Mouse (Mus musculus): ENCODE data around the gene Met. TPM values are rescaled to one million over a fixed set of nuclear protein-coding genes. Genes with fewer than 3 reads are reported as not detected.

Gene Met
- polyA plus RNA-seq, 1 experiment from 2014 or later = 4.9 TPM

GRCm38 (mm10) chr6:17555719-17556118, 92.1 kb downstream of the Met start:
- H3K27me3 ChIP-seq = 0 out of 2 replicates have a peak, but pooled peaks cover under 1% of the 10 kb centered on the region
- H3K9ac ChIP-seq = no peak overlapping the region
- ATAC-seq (ENCODE audit: insufficient number of reproducible peaks, insufficient read depth, low FRiP score, low TSS enrichment) = no peak
- H3K4me2 ChIP-seq (replicated peaks) = no peak overlapping the region
- no peak overlapping the region for H3K4me3 ChIP-seq
- no peaks in the 10 kb centered on the region for H3K9me3 ChIP-seq
- no peaks in the 10 kb centered on the region for H3K4me1 ChIP-seq
- no peak overlapping the region for H3K27ac ChIP-seq
- H3K36me3 ChIP-seq = no peaks in the 10 kb centered on the region
- WGBS = 82% methylated on average over 7 of the region's 7 CpGs

- no peak overlapping the region for H3K4me2 ChIP-seq (replicated peaks)
- no peak for ATAC-seq (ENCODE audit: insufficient number of reproducible peaks, insufficient read depth, low FRiP score, low TSS enrichment)
- H3K27me3 ChIP-seq = 0 out of 2 replicates have a peak, but pooled peaks cover 3% of the 10 kb centered on the region
- WGBS = 73% methylated on average over 4 of the region's 4 CpGs
- H3K4me1 ChIP-seq = peaks cover 7% of the 10 kb centered on the region; the same call in 1 of the 2 replicates
- H3K27ac ChIP-seq = no peak overlapping the region
- no peaks in the 10 kb centered on the region for H3K36me3 ChIP-seq
- H3K4me3 ChIP-seq = no peak overlapping the region
- H3K9me3 ChIP-seq = no peaks in the 10 kb centered on the region
- H3K9ac ChIP-seq = no peak overlapping the region
Observed at GRCm38 (mm10) chr6:17559657-17560056, 96.1 kb downstream of the Met start.

- Histone ChIP-seq H3K9me3 (no peaks in the 10 kb centered on the region), H3K27ac (no peak overlapping the region), H3K4me3 (no peak overlapping the region), H3K4me1 (peaks cover 7% of the 10 kb centered on the region; the same call in 1 of the 2 replicates), H3K9ac (no peak overlapping the region), H3K36me3 (no peaks in the 10 kb centered on the region), H3K4me2 (replicated peaks) (no peak overlapping the region), H3K27me3 (0 out of 2 replicates have a peak, but pooled peaks cover 3% of the 10 kb centered on the region)
- ATAC-seq (ENCODE audit: insufficient number of reproducible peaks, insufficient read depth, low FRiP score, low TSS enrichment) = no peak
- 43% methylated on average over 2 of the region's 2 CpGs for WGBS
Observed at GRCm38 (mm10) chr6:17561347-17561746, 97.7 kb downstream of the Met start.

GRCm38 (mm10) chr6:17561886-17562285, 98.3 kb downstream of the Met start:
- Histone ChIP-seq H3K9me3 (no peaks in the 10 kb centered on the region), H3K27me3 (0 out of 2 replicates have a peak, but pooled peaks cover 3% of the 10 kb centered on the region), H3K4me3 (no peak overlapping the region), H3K9ac (no peak overlapping the region), H3K36me3 (no peaks in the 10 kb centered on the region), H3K27ac (no peak overlapping the region), H3K4me2 (replicated peaks) (no peak overlapping the region), H3K4me1 (peaks cover 7% of the 10 kb centered on the region; the same call in 1 of the 2 replicates)
- 61% methylated on average over 3 of the region's 3 CpGs for WGBS
- ATAC-seq (ENCODE audit: insufficient number of reproducible peaks, insufficient read depth, low FRiP score, low TSS enrichment) = no peak

GRCm38 (mm10) chr6:17562472-17563088, 99.0 kb downstream of the Met start:
- Histone ChIP-seq H3K27me3 (0 out of 2 replicates have a peak, but pooled peaks cover 3% of the 10 kb centered on the region), H3K9me3 (no peaks in the 10 kb centered on the region), H3K4me3 (no peak overlapping the region), H3K4me2 (replicated peaks) (peak overlapping the region; percentile 21), H3K4me1 (peaks cover 7% of the 10 kb centered on the region; the same call in 1 of the 2 replicates), H3K36me3 (no peaks in the 10 kb centered on the region), H3K9ac (no peak overlapping the region), H3K27ac (no peak overlapping the region)
- 14% methylated on average over 10 of the region's 10 CpGs for WGBS
- no peak for ATAC-seq (ENCODE audit: insufficient number of reproducible peaks, insufficient read depth, low FRiP score, low TSS enrichment)

- Histone ChIP-seq H3K4me2 (replicated peaks) (no peak overlapping the region), H3K4me3 (no peak overlapping the region), H3K27me3 (no peaks in the 10 kb centered on the region), H3K9ac (no peak overlapping the region), H3K9me3 (no peaks in the 10 kb centered on the region), H3K27ac (no peak overlapping the region), H3K36me3 (no peaks in the 10 kb centered on the region), H3K4me1 (no peaks in the 10 kb centered on the region)
- whole genome bisulfite sequencing = 88% methylated on average over 11 of the region's 11 CpGs
- ATAC-seq (ENCODE audit: insufficient number of reproducible peaks, insufficient read depth, low FRiP score, low TSS enrichment) = no peak
Observed at GRCm38 (mm10) chr6:17568702-17569352, 105.2 kb downstream of the Met start.

GRCm38 (mm10) chr6:17573227-17573626, 109.6 kb downstream of the Met start:
- H3K36me3 ChIP-seq = no peaks in the 10 kb centered on the region
- 69% methylated on average over 5 of the region's 5 CpGs for WGBS
- ATAC-seq (ENCODE audit: insufficient number of reproducible peaks, insufficient read depth, low FRiP score, low TSS enrichment) = no peak

GRCm38 (mm10) chr6:17573732-17574131, 110.1 kb downstream of the Met start:
- Histone ChIP-seq H3K4me2 (replicated peaks) (no peak overlapping the region), H3K27me3 (no peaks in the 10 kb centered on the region), H3K27ac (no peak overlapping the region), H3K4me1 (no peaks in the 10 kb centered on the region), H3K36me3 (no peaks in the 10 kb centered on the region), H3K9ac (no peak overlapping the region), H3K9me3 (0 out of 2 replicates have a peak, but pooled peaks cover 7% of the 10 kb centered on the region), H3K4me3 (no peak overlapping the region)
- ATAC-seq (ENCODE audit: insufficient number of reproducible peaks, insufficient read depth, low FRiP score, low TSS enrichment) = no peak
- 76% methylated on average over 2 of the region's 2 CpGs for WGBS

More at GRCm38 (mm10) chr6:17573227-17573626, 109.6 kb downstream of the Met start:
- Histone ChIP-seq H3K4me1 (no peaks in the 10 kb centered on the region), H3K9ac (no peak overlapping the region), H3K9me3 (0 out of 2 replicates have a peak, but pooled peaks cover 7% of the 10 kb centered on the region), H3K27me3 (no peaks in the 10 kb centered on the region), H3K27ac (no peak overlapping the region), H3K4me3 (no peak overlapping the region), H3K4me2 (replicated peaks) (no peak overlapping the region)

GRCm38 (mm10) chr6:17578092-17578760, 114.6 kb downstream of the Met start:
- Histone ChIP-seq H3K4me1 (no peaks in the 10 kb centered on the region), H3K9me3 (0 out of 2 replicates have a peak, but pooled peaks cover 7% of the 10 kb centered on the region), H3K27me3 (no peaks in the 10 kb centered on the region), H3K27ac (no peak overlapping the region), H3K9ac (no peak overlapping the region), H3K4me2 (replicated peaks) (no peak overlapping the region), H3K36me3 (no peaks in the 10 kb centered on the region), H3K4me3 (no peak overlapping the region)
- 75% methylated on average over 3 of the region's 3 CpGs for WGBS
- ATAC-seq (ENCODE audit: insufficient number of reproducible peaks, insufficient read depth, low FRiP score, low TSS enrichment) = no peak

GRCm38 (mm10) chr6:17580349-17580748, 116.7 kb downstream of the Met start:
- Histone ChIP-seq H3K4me1 (no peaks in the 10 kb centered on the region), H3K9me3 (no peaks in the 10 kb centered on the region), H3K27me3 (no peaks in the 10 kb centered on the region), H3K9ac (no peak overlapping the region), H3K4me2 (replicated peaks) (no peak overlapping the region), H3K36me3 (no peaks in the 10 kb centered on the region), H3K27ac (no peak overlapping the region), H3K4me3 (no peak overlapping the region)
- ATAC-seq (ENCODE audit: insufficient number of reproducible peaks, insufficient read depth, low FRiP score, low TSS enrichment) = no peak
- 90% methylated on average over 3 of the region's 3 CpGs for WGBS

GRCm38 (mm10) chr6:17583982-17584381, 120.4 kb downstream of the Met start:
- Histone ChIP-seq H3K9ac (peak overlapping the region; percentile 27; the same call in 1 of the 2 replicates), H3K9me3 (no peaks in the 10 kb centered on the region), H3K4me3 (peak overlapping the region; percentile 39), H3K27me3 (no peaks in the 10 kb centered on the region), H3K4me1 (peaks cover 3% of the 10 kb centered on the region; the same call in 1 of the 2 replicates), H3K27ac (no peak overlapping the region), H3K36me3 (no peaks in the 10 kb centered on the region), H3K4me2 (replicated peaks) (peak overlapping the region; percentile 57)
- 17% methylated on average over 13 of the region's 13 CpGs for WGBS
- no peak for ATAC-seq (ENCODE audit: insufficient number of reproducible peaks, insufficient read depth, low FRiP score, low TSS enrichment)
